Mouse (Mus musculus) midbrain, embryonic 11.5 days (tissue): ENCODE data around the gene Chd2. TPM values are rescaled to one million over a fixed set of nuclear protein-coding genes. Genes with fewer than 3 reads are reported as not detected.

Experiments used
- ATAC-seq: fragments of 200-750 bp; cut with Nextera tagmentation; 2 replicates; pipeline ENCODE4 v1.8.0; 2017; ENCODE audit warnings: moderate TSS enrichment, moderate library complexity; ENCODE audit not compliant: low FRiP score
- DNase-seq: peaks from one replicate; pipeline ENCODE4 v3.0.0; 2015; ENCODE audit warnings: low spot score; ENCODE audit errors: missing footprints
- H3K27ac ChIP-seq: fragments of 300-500 bp; sonication (generic); 2 replicates; pipeline ENCODE4 v1.5.1; 2014; ENCODE audit warnings: low read depth, low read length
- H3K27me3 ChIP-seq: fragments of 300-500 bp; sonication (generic); 2 replicates; pipeline ENCODE4 v1.6.1; 2014; ENCODE audit warnings: mild to moderate bottlenecking, low read length, moderate library complexity, mixed read lengths; ENCODE audit not compliant: control insufficient read depth, insufficient read depth
- H3K36me3 ChIP-seq: fragments of 300-500 bp; sonication (generic); 2 replicates; pipeline ENCODE4 v1.6.1; 2014; ENCODE audit warnings: mild to moderate bottlenecking, low read length, moderate library complexity, mixed read lengths; ENCODE audit not compliant: control insufficient read depth, insufficient read depth
- H3K4me1 ChIP-seq: fragments of 300-500 bp; sonication (generic); 2 replicates; pipeline ENCODE4 v1.6.1; 2014; ENCODE audit warnings: low read length; ENCODE audit not compliant: control insufficient read depth, insufficient read depth
- H3K4me2 ChIP-seq: fragments of 300-500 bp; sonication (generic); 2 replicates; pipeline ENCODE4 v1.6.1; 2014; ENCODE audit warnings: mild to moderate bottlenecking, moderate library complexity
- H3K4me3 ChIP-seq: fragments of 300-500 bp; sonication (generic); 2 replicates; pipeline ENCODE4 v1.5.1; 2014; ENCODE audit warnings: low read depth, low read length
- H3K9ac ChIP-seq: fragments of 300-500 bp; sonication (generic); 2 replicates; pipeline ENCODE4 v1.6.1; 2014; ENCODE audit warnings: low read length
- H3K9me3 ChIP-seq: fragments of 300-500 bp; sonication (generic); 2 replicates; pipeline ENCODE4 v1.6.1; 2016; ENCODE audit warnings: low read length; ENCODE audit not compliant: control insufficient read depth
- WGBS: fragments of 180-500 bp; shearing (Covaris S2); extraction: QIAGEN DNeasy Blood & Tissue Kit; methylation state at CpG from one replicate; pipeline ENCODE4 v1.1.7; 2014; 5-methylcytosine and 5-hydroxymethylcytosine counted together
- polyA plus RNA-seq: library from polyadenylated mRNA; unstranded; fragments of >200 nt; fragmentation: Nextera tagmentation; extraction: Ambion mirVana; gene quantifications from 2 replicates; pipeline ENCODE4 v1.2.1, GENCODE M21; 2014

Chd2 gene
- polyA plus RNA-seq, 1 experiment from 2014 or later = 41.7 TPM

- Histone ChIP-seq H3K36me3 (peaks cover 10% of the 10 kb centered on the region; the same call in 1 of the 2 replicates), H3K4me2 (peak overlapping the region; percentile 87), H3K4me3 (peak overlapping the region; percentile 91), H3K9ac (peak overlapping the region; percentile 98), H3K27ac (peak overlapping the region; percentile 92), H3K4me1 (peaks cover 61% of the 10 kb centered on the region), H3K9me3 (no peaks in the 10 kb centered on the region), H3K27me3 (no peaks in the 10 kb centered on the region)
- no peak for DNase-seq
- ATAC-seq = no peak
- WGBS = 37% methylated on average over 9 of the region's 9 CpGs
Observed at GRCm38 (mm10) chr7:73393307-73394012, 148.2 kb downstream of the Chd2 start.

GRCm38 (mm10) chr7:73392359-73392758, 149.3 kb downstream of the Chd2 start:
- WGBS = under 1% methylated on average over 9 of the region's 9 CpGs
- ATAC-seq (no peak), DNase-seq (peak; percentile 94)
- H3K36me3 ChIP-seq = peaks cover 17% of the 10 kb centered on the region; the same call in 1 of the 2 replicates
- H3K27me3 ChIP-seq = no peaks in the 10 kb centered on the region
- H3K4me3 ChIP-seq = peak overlapping the region; percentile 91
- no peaks in the 10 kb centered on the region for H3K9me3 ChIP-seq
- H3K4me2 ChIP-seq = peak overlapping the region; percentile 87
- peak overlapping the region; percentile 98 for H3K9ac ChIP-seq
- H3K4me1 ChIP-seq = peaks cover 52% of the 10 kb centered on the region
- H3K27ac ChIP-seq = peak overlapping the region; percentile 92

DNA sequence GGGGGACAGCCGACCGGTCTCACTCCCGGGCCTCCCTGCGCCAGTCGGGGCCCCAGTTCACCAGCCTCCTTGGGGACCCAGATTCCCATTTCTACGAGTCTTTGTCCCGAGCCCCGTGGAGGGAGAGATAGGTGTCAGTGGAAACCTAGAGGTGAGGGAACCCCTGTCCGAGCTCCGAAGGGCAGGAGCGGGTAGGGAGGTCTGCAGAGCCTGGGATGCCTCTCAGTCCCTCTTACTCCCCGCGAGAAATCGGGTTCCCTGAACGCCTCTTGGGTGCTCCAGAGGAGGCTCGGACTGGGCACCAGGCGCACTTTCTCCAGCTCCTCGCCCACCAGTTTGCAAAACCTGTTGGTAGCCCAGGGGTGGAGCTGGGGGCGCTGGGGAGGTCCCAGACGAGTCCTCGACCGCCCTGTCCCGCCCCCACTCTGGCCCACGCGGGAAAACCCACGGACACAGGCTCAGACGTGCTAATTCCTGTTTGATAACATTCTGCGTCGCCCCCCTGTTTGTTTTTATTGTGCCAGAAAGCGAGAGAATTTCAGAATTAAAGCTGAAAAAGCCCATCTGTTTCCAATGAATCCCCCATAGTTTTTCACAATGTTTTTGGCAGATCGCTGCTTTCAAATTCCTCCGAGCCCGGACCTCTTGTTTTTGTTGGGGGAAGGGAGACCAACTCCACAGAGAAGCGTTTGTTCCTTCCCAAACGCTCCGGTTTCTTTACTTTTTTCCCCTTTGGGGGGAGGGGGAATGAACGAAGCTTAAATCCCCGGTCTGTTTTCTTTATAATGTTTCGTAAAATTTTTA, 149.9 kb downstream of the Chd2 start:
- Histone ChIP-seq H3K4me3 (peak overlapping the region; percentile 91), H3K9me3 (no peaks in the 10 kb centered on the region), H3K9ac (peak overlapping the region; percentile 98), H3K4me2 (peak overlapping the region; percentile 87), H3K27me3 (no peaks in the 10 kb centered on the region), H3K36me3 (peaks cover 17% of the 10 kb centered on the region; the same call in 1 of the 2 replicates), H3K27ac (peak overlapping the region; percentile 92), H3K4me1 (peaks cover 53% of the 10 kb centered on the region)
- under 1% methylated on average over 39 of the region's 39 CpGs for WGBS
- DNase-seq = peak; percentile 92
- ATAC-seq = 0 out of 2 replicates have a peak, but pooled peaks have one; percentile 1

DNA sequence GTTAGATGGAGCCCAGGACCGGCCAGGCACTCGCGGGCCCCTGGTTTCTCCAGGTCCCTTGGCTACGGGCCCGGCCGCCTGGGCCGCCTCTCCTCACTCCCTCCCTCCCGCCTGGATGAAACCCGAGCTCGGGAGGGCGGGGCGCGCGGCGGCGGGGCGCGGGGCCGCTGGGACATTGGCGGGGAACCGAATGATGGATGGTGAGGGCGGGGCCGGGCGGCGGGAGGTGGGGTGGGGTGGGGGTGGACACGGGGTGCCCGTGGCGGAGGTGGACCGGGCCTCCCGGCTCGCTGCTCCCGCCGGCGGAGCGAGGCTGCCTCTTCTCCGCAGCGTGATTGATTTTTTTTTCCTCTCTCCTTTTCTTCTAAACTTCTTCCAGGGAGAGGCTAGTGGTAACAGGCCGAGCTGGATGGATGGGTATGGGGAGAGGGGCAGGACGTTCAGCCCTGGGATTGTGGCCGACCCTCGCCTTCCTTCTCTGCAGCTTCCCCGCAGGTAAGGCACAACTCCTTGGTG, 150.6 kb downstream of the Chd2 start:
- under 1% methylated on average over 40 of the region's 42 CpGs for WGBS
- H3K4me1 ChIP-seq = peaks cover 53% of the 10 kb centered on the region
- peak overlapping the region; percentile 91 for H3K4me3 ChIP-seq
- H3K36me3 ChIP-seq = peaks cover 12% of the 10 kb centered on the region; the same call in 1 of the 2 replicates
- DNase-seq = peak; percentile 98
- H3K9ac ChIP-seq = peak overlapping the region; percentile 98
- H3K27me3 ChIP-seq = no peaks in the 10 kb centered on the region
- peak overlapping the region; percentile 92 for H3K27ac ChIP-seq
- peak; percentile 84 for ATAC-seq
- H3K9me3 ChIP-seq = no peaks in the 10 kb centered on the region
- peak overlapping the region; percentile 87 for H3K4me2 ChIP-seq

GRCm38 (mm10) chr7:73390426-73391001, 151.1 kb downstream of the Chd2 start:
- Histone ChIP-seq H3K9ac (peak overlapping the region; percentile 98), H3K4me3 (peak overlapping the region; percentile 91), H3K9me3 (no peaks in the 10 kb centered on the region), H3K4me1 (peaks cover 50% of the 10 kb centered on the region), H3K27ac (peak overlapping the region; percentile 92), H3K36me3 (peaks cover 12% of the 10 kb centered on the region; the same call in 1 of the 2 replicates), H3K27me3 (no peaks in the 10 kb centered on the region), H3K4me2 (peak overlapping the region; percentile 87)
- peak; percentile 20; the same call in 1 of the 2 replicates for ATAC-seq
- WGBS = under 1% methylated on average over 18 of the region's 18 CpGs
- DNase-seq = peak; percentile 96

DNA sequence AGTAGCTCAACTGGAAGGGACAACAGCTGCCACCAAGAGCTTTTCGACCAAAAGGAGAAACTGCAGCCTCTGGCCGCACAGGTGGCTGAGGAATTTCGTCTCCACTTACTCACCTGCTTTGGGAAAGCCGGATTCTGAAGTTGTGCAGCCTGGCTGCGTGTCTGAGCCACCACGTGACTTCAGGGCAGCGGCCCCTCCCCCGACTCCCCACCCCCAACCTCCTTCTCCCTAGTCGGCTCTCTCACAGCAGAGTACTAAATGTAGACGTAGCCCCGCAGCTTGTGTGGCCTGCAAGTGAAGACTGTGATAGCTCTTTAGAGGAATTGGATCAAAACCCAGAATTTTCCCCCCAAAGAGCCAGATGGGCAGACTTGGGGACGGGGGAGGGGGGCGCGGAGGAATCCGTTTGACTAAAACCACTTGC, 151.7 kb downstream of the Chd2 start:
- H3K4me3 ChIP-seq = peak overlapping the region; percentile 91
- peak overlapping the region; percentile 98 for H3K9ac ChIP-seq
- H3K36me3 ChIP-seq = peaks cover 12% of the 10 kb centered on the region; the same call in 1 of the 2 replicates
- peak overlapping the region; percentile 87 for H3K4me2 ChIP-seq
- DNase-seq (peak; percentile 96), ATAC-seq (0 out of 2 replicates have a peak, but pooled peaks have one; percentile 33)
- H3K9me3 ChIP-seq = no peaks in the 10 kb centered on the region
- H3K4me1 ChIP-seq = peaks cover 49% of the 10 kb centered on the region
- peak overlapping the region; percentile 92 for H3K27ac ChIP-seq
- 2% methylated on average over 15 of the region's 15 CpGs for WGBS
- H3K27me3 ChIP-seq = no peaks in the 10 kb centered on the region

DNA sequence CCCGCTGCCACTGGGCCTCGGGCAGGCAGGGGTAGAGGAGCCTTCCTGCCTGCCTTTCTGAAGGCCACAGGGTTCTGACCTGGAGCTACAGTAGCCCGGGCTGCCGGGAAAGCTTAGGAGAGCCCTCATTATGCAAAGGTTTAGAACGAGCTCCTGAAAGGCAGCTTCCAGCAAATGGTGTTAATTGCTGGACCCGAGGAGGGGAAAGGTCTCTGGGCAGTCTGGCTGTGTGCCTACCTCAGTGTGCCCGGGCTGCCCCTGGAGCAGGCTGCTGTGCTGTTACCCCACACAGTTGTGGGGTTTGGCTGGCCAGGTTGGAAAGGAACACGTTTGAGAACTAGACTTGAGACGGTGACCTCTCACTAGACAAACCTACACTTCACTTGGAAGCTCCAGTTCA, 152.2 kb downstream of the Chd2 start:
- Histone ChIP-seq H3K27me3 (no peaks in the 10 kb centered on the region), H3K4me2 (peak overlapping the region; percentile 87), H3K9ac (peak overlapping the region; percentile 98), H3K4me3 (peak overlapping the region; percentile 91), H3K4me1 (peaks cover 50% of the 10 kb centered on the region), H3K9me3 (no peaks in the 10 kb centered on the region), H3K27ac (peak overlapping the region; percentile 92), H3K36me3 (peaks cover 12% of the 10 kb centered on the region; the same call in 1 of the 2 replicates)
- DNase-seq (no peak), ATAC-seq (no peak)
- 4% methylated on average over 9 of the region's 9 CpGs for WGBS

DNA sequence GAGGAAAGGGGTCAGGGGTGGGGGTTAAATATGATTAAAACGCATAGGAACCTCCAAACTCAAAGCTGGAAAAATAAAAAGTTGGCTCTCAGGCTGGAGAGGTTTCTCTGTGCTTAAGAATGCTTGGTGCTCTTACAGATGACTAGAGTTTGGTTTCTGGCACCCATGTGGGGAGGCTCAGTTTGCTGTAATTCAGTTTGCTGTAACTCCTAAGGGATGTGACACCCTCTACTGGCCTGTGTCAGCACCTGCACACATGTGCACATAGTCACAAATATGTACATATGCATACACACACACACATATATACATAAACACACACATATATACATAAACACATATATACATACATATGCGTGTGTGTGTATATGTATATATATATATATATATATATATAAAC, 152.8 kb downstream of the Chd2 start:
- Histone ChIP-seq H3K9me3 (no peaks in the 10 kb centered on the region), H3K4me1 (peaks cover 50% of the 10 kb centered on the region), H3K27ac (peak overlapping the region; percentile 92; the same call in 1 of the 2 replicates), H3K36me3 (peaks cover 13% of the 10 kb centered on the region), H3K4me3 (no peak overlapping the region), H3K27me3 (no peaks in the 10 kb centered on the region), H3K9ac (no peak overlapping the region), H3K4me2 (peak overlapping the region; percentile 87)
- no peak for DNase-seq
- no peak for ATAC-seq
- 75% methylated on average over 2 of the region's 2 CpGs for WGBS
